Mouse (Mus musculus) MEL (cell line): ENCODE measurements around the gene Erbb2. TPM values are rescaled to one million over a fixed set of nuclear protein-coding genes. Genes with fewer than 3 reads are reported as not detected.
"Not testable (repeated sequence)": the region's sequence is repeated elsewhere in the genome, so short reads cannot be mapped to it uniquely, and the experiment has no call there.

Experiments
- DNase-seq: peaks from one replicate; pipeline ENCODE4 v3.0.0; 2011; ENCODE audit warnings: low read depth, low spot score
- H3K27ac ChIP-seq: 2 replicates; pipeline ENCODE4 v1.5.1; 2012; ENCODE audit warnings: low read depth, mild to moderate bottlenecking, control low read depth, low read length, moderate library complexity; ENCODE audit not compliant: control insufficient read depth
- H3K27me3 ChIP-seq, 2 experiments: fragments of 150-350 bp in 1 of 2; sonication (generic) in 1 of 2; 2 replicates each; pipeline ENCODE4 v1.6.1; 2012; ENCODE audit warnings: low read length in 2 of 2, mild to moderate bottlenecking in 2 of 2, improper control_type of control experiment in 1 of 2, moderate library complexity in 1 of 2; ENCODE audit not compliant: insufficient read depth in 2 of 2, control insufficient read depth in 1 of 2
- H3K36me3 ChIP-seq, 2 experiments: 2 replicates each; pipeline ENCODE4 v1.6.1; 2012 to 2014; ENCODE audit warnings: low read length in 2 of 2, improper control_type of control experiment in 1 of 2, inconsistent platforms in 1 of 2, mild to moderate bottlenecking in 1 of 2; ENCODE audit not compliant: insufficient read depth in 2 of 2, control insufficient read depth in 1 of 2
- H3K4me1 ChIP-seq, 2 experiments: fragments of 150-350 bp in 1 of 2; sonication (generic) in 1 of 2; 2 replicates each; pipeline ENCODE4 v1.6.1; 2012; ENCODE audit warnings: low read length in 2 of 2, improper control_type of control experiment in 1 of 2, mild to moderate bottlenecking in 1 of 2; ENCODE audit not compliant: insufficient read depth in 2 of 2, control insufficient read depth in 1 of 2
- H3K4me3 ChIP-seq, 2 experiments: fragments of 150-350 bp in 1 of 2; sonication (generic) in 1 of 2; 2 replicates each; pipeline ENCODE4 v1.5.1; 2012; ENCODE audit warnings: low read depth in 2 of 2, low read length in 2 of 2, mild to moderate bottlenecking in 2 of 2, moderate library complexity in 2 of 2, control low read depth in 1 of 2, improper control_type of control experiment in 1 of 2; ENCODE audit not compliant: control insufficient read depth in 1 of 2, insufficient read depth in 1 of 2
- H3K79me2 ChIP-seq: 2 replicates; pipeline ENCODE4 v1.6.1; 2012; ENCODE audit warnings: mild to moderate bottlenecking, low read length, moderate library complexity; ENCODE audit not compliant: control insufficient read depth, poor library complexity, insufficient read depth
- H3K9ac ChIP-seq: 2 replicates; pipeline ENCODE4 v1.6.1; 2012; ENCODE audit warnings: low read depth, mild to moderate bottlenecking, control low read depth, low read length, moderate library complexity; ENCODE audit not compliant: control insufficient read depth, poor library complexity, severe bottlenecking
- H3K9me3 ChIP-seq: fragments of 150-350 bp; sonication (generic); replicated peaks from 2 replicates; pipeline ENCODE4 v1.6.1; 2012; ENCODE audit warnings: mild to moderate bottlenecking, low read length, improper control_type of control experiment, moderate library complexity; ENCODE audit not compliant: insufficient read depth
- BHLHE40 ChIP-seq: IDR thresholded peaks from 2 replicates; pipeline ENCODE4 v1.6.1; 2012; ENCODE audit warnings: low read depth, mild to moderate bottlenecking, inconsistent platforms, low read length, improper control_type of control experiment, borderline replicate concordance
- CTCF ChIP-seq, 3 experiments: IDR thresholded peaks in 2 of 3; conservative IDR thresholded peaks in 1 of 3; 2 replicates each; pipeline ENCODE4 v1.5.1; 2011 to 2012; ENCODE audit warnings: low read length in 3 of 3, low read depth in 2 of 3, mild to moderate bottlenecking in 2 of 3, improper control_type of control experiment in 1 of 3, inconsistent platforms in 1 of 3, mixed read lengths in 1 of 3, moderate library complexity in 1 of 3; ENCODE audit not compliant: control insufficient read depth in 1 of 3, insufficient read depth in 1 of 3, poor library complexity in 1 of 3, severe bottlenecking in 1 of 3
- GABPA ChIP-seq: IDR thresholded peaks from 2 replicates; pipeline ENCODE4 v1.6.1; 2012; ENCODE audit warnings: low read depth, mild to moderate bottlenecking, inconsistent platforms, low read length, improper control_type of control experiment, moderate library complexity
- HCFC1 ChIP-seq: IDR thresholded peaks from 2 replicates; pipeline ENCODE4 v1.6.1; 2012; ENCODE audit warnings: low read depth, mild to moderate bottlenecking, inconsistent platforms, low read length, improper control_type of control experiment, moderate library complexity
- JUND ChIP-seq: IDR thresholded peaks from 2 replicates; pipeline ENCODE4 v1.6.1; 2011; ENCODE audit warnings: low read depth, mild to moderate bottlenecking, improper control_type of control experiment, low read length
- KAT2A ChIP-seq: conservative IDR thresholded peaks from 2 replicates; pipeline ENCODE4 v1.6.1; 2012; ENCODE audit warnings: low read depth, low read length, improper control_type of control experiment, inconsistent platforms
- MAZ ChIP-seq: IDR thresholded peaks from 2 replicates; pipeline ENCODE4 v1.6.1; 2012; ENCODE audit warnings: low read depth, mild to moderate bottlenecking, inconsistent platforms, low read length, improper control_type of control experiment
- MXI1 ChIP-seq: IDR thresholded peaks from 2 replicates; pipeline ENCODE4 v1.6.1; 2011; ENCODE audit warnings: mild to moderate bottlenecking, low read depth, low read length, improper control_type of control experiment
- POLR2AphosphoS5 ChIP-seq: IDR thresholded peaks from 2 replicates; pipeline ENCODE4 v1.6.1; 2012; ENCODE audit warnings: low read depth, borderline replicate concordance, mild to moderate bottlenecking, inconsistent platforms, low read length, moderate library complexity, mixed read lengths
- SMC3 ChIP-seq: IDR thresholded peaks from 2 replicates; pipeline ENCODE4 v1.6.1; 2011; ENCODE audit warnings: low read depth, low read length, improper control_type of control experiment
- TBP ChIP-seq: IDR thresholded peaks from 2 replicates; pipeline ENCODE4 v1.8.0; 2011; ENCODE audit warnings: low read depth, low read length, improper control_type of control experiment
- USF2 ChIP-seq, 2 experiments: IDR thresholded peaks; 2 replicates each; pipeline ENCODE4 v1.6.1; 2011 to 2012; ENCODE audit warnings: improper control_type of control experiment in 2 of 2, low read length in 2 of 2, borderline replicate concordance in 1 of 2, inconsistent platforms in 1 of 2, low read depth in 1 of 2, mild to moderate bottlenecking in 1 of 2; ENCODE audit not compliant: insufficient read depth in 1 of 2
- polyA plus RNA-seq, 2 experiments: library from polyadenylated mRNA; stranded (reverse) in 1 of 2; unstranded in 1 of 2; fragments of >175 nt in 1 of 2; fragments of >200 nt in 1 of 2; gene quantifications; 2 replicates each; pipeline versions ENCODE4 v1.2.1 to v1.2.4; 2012; ENCODE audit warnings: low replicate concordance in 2 of 2, low read depth in 1 of 2; ENCODE audit not compliant: insufficient read length in 2 of 2, insufficient read depth in 1 of 2, missing spikeins in 1 of 2
- total RNA-seq: library from RNA; depleted of rRNA; stranded (reverse); fragments of 300-350 nt; gene quantifications from 2 replicates; pipeline ENCODE4 v1.2.3, GENCODE M21; 2012

The Erbb2 gene
- total and polyA plus RNA-seq, 3 experiments = not detected

- no peaks in the 10 kb centered on the region for H3K79me2 ChIP-seq
- no peak for DNase-seq
- no peak overlapping the region for H3K4me3 ChIP-seq
- no peak for TF ChIP-seq BHLHE40
- no peak for TF ChIP-seq CTCF (IDR thresholded peaks at IDR 0.05 in 2 of 3, conservative IDR thresholded peaks at IDR 0.05 in 1 of 3; ENCODE audit: control insufficient read depth in 1 of 3, insufficient read depth in 1 of 3, low read depth in 2 of 3, low read length in 3 of 3, poor library complexity in 1 of 3, severe bottlenecking in 1 of 3)
- no peak for TF ChIP-seq HCFC1
- TF ChIP-seq MXI1 = no peak
- no peak for TF ChIP-seq MAZ
- no peak overlapping the region for H3K27ac ChIP-seq
- H3K9me3 ChIP-seq = no peaks in the 10 kb centered on the region
- H3K36me3 ChIP-seq = peaks cover 0 to 4% of the 10 kb centered on the region in 2 experiments; a peak in 2 of 4 replicates
- H3K9ac ChIP-seq = no peak overlapping the region
- H3K27me3 ChIP-seq = no peaks in the 10 kb centered on the region
- no peaks in the 10 kb centered on the region for H3K4me1 ChIP-seq
Observed at GRCm38 (mm10) chr11:98380106-98380505, 32.2 kb upstream of the Erbb2 start.

GRCm38 (mm10) chr11:98381651-98382050 lies 30.6 kb upstream of the Erbb2 start:
- Histone ChIP-seq H3K4me3 (no peak overlapping the region), H3K4me1 (no peaks in the 10 kb centered on the region), H3K9me3 (no peaks in the 10 kb centered on the region), H3K79me2 (no peaks in the 10 kb centered on the region), H3K27ac (no peak overlapping the region), H3K9ac (no peak overlapping the region)
- DNase-seq = no peak
- TF ChIP-seq POLR2AphosphoS5 (no peak), GABPA (no peak), SMC3 (no peak), USF2 (IDR thresholded peaks at IDR 0.05; ENCODE audit: borderline replicate concordance in 1 of 2, insufficient read depth in 1 of 2, low read depth in 1 of 2, low read length in 2 of 2) (no peak), KAT2A (no peak), CTCF (IDR thresholded peaks at IDR 0.05 in 2 of 3, conservative IDR thresholded peaks at IDR 0.05 in 1 of 3; ENCODE audit: control insufficient read depth in 1 of 3, insufficient read depth in 1 of 3, low read depth in 2 of 3, low read length in 3 of 3, poor library complexity in 1 of 3, severe bottlenecking in 1 of 3) (no peak), TBP (no peak)
- TF ChIP-seq, all 39 proteins: peak for 0
- no peaks in the 10 kb centered on the region for H3K27me3 ChIP-seq
- peaks cover 0 to 1% of the 10 kb centered on the region in 2 experiments; a peak in 1 of 4 replicates for H3K36me3 ChIP-seq

- H3K4me3 ChIP-seq, H3K79me2 ChIP-seq, H3K4me1 ChIP-seq, H3K36me3 ChIP-seq, H3K9ac ChIP-seq, H3K9me3 ChIP-seq, H3K27me3 ChIP-seq, H3K27ac ChIP-seq: not testable (repeated sequence)
- TF ChIP-seq JUND (peak; percentile 65; the same call in 1 of the 2 replicates), CTCF (IDR thresholded peaks at IDR 0.05 in 2 of 3, conservative IDR thresholded peaks at IDR 0.05 in 1 of 3; ENCODE audit: control insufficient read depth in 1 of 3, insufficient read depth in 1 of 3, low read depth in 2 of 3, low read length in 3 of 3, poor library complexity in 1 of 3, severe bottlenecking in 1 of 3) (peak in 1 of 3 experiments; percentile 31; a peak in 1 of 6 replicates)
- TF ChIP-seq, all 39 proteins: peak for 2; not testable (repeated sequence) for 37
- DNase-seq = not testable (repeated sequence)
Observed at GRCm38 (mm10) chr11:98382405-98382804, 29.9 kb upstream of the Erbb2 start.
